Mouse (Mus musculus): ENCODE measurements at regions not wholly inside any gene's neighbourhood (a gene's known extent, or its start where the extent isn't known, plus 50 kb on each side); places are given as distances from the start of the nearest gene placed in this dataset.

DNA sequence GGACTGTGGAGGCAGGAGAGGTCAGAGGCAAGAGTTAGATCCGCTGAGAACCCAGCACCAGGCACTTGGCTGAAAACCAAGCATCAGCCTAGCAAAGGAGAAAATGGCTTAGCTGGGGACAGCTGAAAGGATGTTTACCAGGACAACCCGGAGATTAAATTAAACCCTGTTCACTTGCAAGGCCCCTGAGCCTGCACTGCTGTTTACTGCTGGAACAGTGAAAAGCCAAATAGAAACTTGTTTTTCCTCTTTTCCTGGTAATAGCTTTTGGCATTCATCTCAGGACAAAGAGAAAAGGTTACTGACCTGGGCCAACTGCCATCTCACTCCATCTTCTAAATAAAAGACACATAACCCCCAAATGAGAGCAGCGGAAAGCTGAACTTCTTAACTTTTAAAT is 531.3 kb downstream of the Insc start:
- TF ChIP-seq EP300 (IDR thresholded peaks at IDR 0.05; ENCODE audit: low read depth) (no peak), CTCF (IDR thresholded peaks at IDR 0.05; ENCODE audit: low read depth) (no peak)
